Mouse (Mus musculus) MEL (cell line): Measurements from ENCODE around the gene Naip1. TPM values are rescaled to one million over a fixed set of nuclear protein-coding genes. Genes with fewer than 3 reads are reported as not detected.
"Not testable (repeated sequence)": the region's sequence is repeated elsewhere in the genome, so short reads cannot be mapped to it uniquely, and the experiment has no call there.

ENCODE experiments used
- DNase-seq: peaks from one replicate; pipeline ENCODE4 v3.0.0; 2011; ENCODE audit warnings: low read depth, low spot score
- H3K27ac ChIP-seq: 2 replicates; pipeline ENCODE4 v1.5.1; 2012; ENCODE audit warnings: low read depth, mild to moderate bottlenecking, control low read depth, low read length, moderate library complexity; ENCODE audit not compliant: control insufficient read depth
- H3K27me3 ChIP-seq, 2 experiments: fragments of 150-350 bp in 1 of 2; sonication (generic) in 1 of 2; 2 replicates each; pipeline ENCODE4 v1.6.1; 2012; ENCODE audit warnings: low read length in 2 of 2, mild to moderate bottlenecking in 2 of 2, improper control_type of control experiment in 1 of 2, moderate library complexity in 1 of 2; ENCODE audit not compliant: insufficient read depth in 2 of 2, control insufficient read depth in 1 of 2
- H3K36me3 ChIP-seq, 2 experiments: 2 replicates each; pipeline ENCODE4 v1.6.1; 2012 to 2014; ENCODE audit warnings: low read length in 2 of 2, improper control_type of control experiment in 1 of 2, inconsistent platforms in 1 of 2, mild to moderate bottlenecking in 1 of 2; ENCODE audit not compliant: insufficient read depth in 2 of 2, control insufficient read depth in 1 of 2
- H3K4me1 ChIP-seq, 2 experiments: fragments of 150-350 bp in 1 of 2; sonication (generic) in 1 of 2; 2 replicates each; pipeline ENCODE4 v1.6.1; 2012; ENCODE audit warnings: low read length in 2 of 2, improper control_type of control experiment in 1 of 2, mild to moderate bottlenecking in 1 of 2; ENCODE audit not compliant: insufficient read depth in 2 of 2, control insufficient read depth in 1 of 2
- H3K4me3 ChIP-seq, 2 experiments: fragments of 150-350 bp in 1 of 2; sonication (generic) in 1 of 2; 2 replicates each; pipeline ENCODE4 v1.5.1; 2012; ENCODE audit warnings: low read depth in 2 of 2, low read length in 2 of 2, mild to moderate bottlenecking in 2 of 2, moderate library complexity in 2 of 2, control low read depth in 1 of 2, improper control_type of control experiment in 1 of 2; ENCODE audit not compliant: control insufficient read depth in 1 of 2, insufficient read depth in 1 of 2
- H3K79me2 ChIP-seq: 2 replicates; pipeline ENCODE4 v1.6.1; 2012; ENCODE audit warnings: mild to moderate bottlenecking, low read length, moderate library complexity; ENCODE audit not compliant: control insufficient read depth, poor library complexity, insufficient read depth
- H3K9ac ChIP-seq: 2 replicates; pipeline ENCODE4 v1.6.1; 2012; ENCODE audit warnings: low read depth, mild to moderate bottlenecking, control low read depth, low read length, moderate library complexity; ENCODE audit not compliant: control insufficient read depth, poor library complexity, severe bottlenecking
- H3K9me3 ChIP-seq: fragments of 150-350 bp; sonication (generic); replicated peaks from 2 replicates; pipeline ENCODE4 v1.6.1; 2012; ENCODE audit warnings: mild to moderate bottlenecking, low read length, improper control_type of control experiment, moderate library complexity; ENCODE audit not compliant: insufficient read depth
- BHLHE40 ChIP-seq: IDR thresholded peaks from 2 replicates; pipeline ENCODE4 v1.6.1; 2012; ENCODE audit warnings: low read depth, mild to moderate bottlenecking, inconsistent platforms, low read length, improper control_type of control experiment, borderline replicate concordance
- CTCF ChIP-seq, 3 experiments: IDR thresholded peaks in 2 of 3; conservative IDR thresholded peaks in 1 of 3; 2 replicates each; pipeline ENCODE4 v1.5.1; 2011 to 2012; ENCODE audit warnings: low read length in 3 of 3, low read depth in 2 of 3, mild to moderate bottlenecking in 2 of 3, improper control_type of control experiment in 1 of 3, inconsistent platforms in 1 of 3, mixed read lengths in 1 of 3, moderate library complexity in 1 of 3; ENCODE audit not compliant: control insufficient read depth in 1 of 3, insufficient read depth in 1 of 3, poor library complexity in 1 of 3, severe bottlenecking in 1 of 3
- NELFE ChIP-seq: IDR thresholded peaks from 2 replicates; pipeline ENCODE4 v1.6.1; 2011; ENCODE audit warnings: low read depth, low read length, improper control_type of control experiment
- POLR2AphosphoS2 ChIP-seq: IDR thresholded peaks from 2 replicates; pipeline ENCODE4 v1.6.1; 2011; ENCODE audit warnings: low read length, improper control_type of control experiment
- RAD21 ChIP-seq: IDR thresholded peaks from 2 replicates; pipeline ENCODE4 v1.6.1; 2011; ENCODE audit warnings: mild to moderate bottlenecking, low read depth, low read length, improper control_type of control experiment
- TAL1 ChIP-seq: IDR thresholded peaks from 2 replicates; pipeline ENCODE4 v1.6.1; 2012; ENCODE audit warnings: mild to moderate bottlenecking, inconsistent platforms, low read length, moderate library complexity, mixed read lengths
- ZMIZ1 ChIP-seq: IDR thresholded peaks from 2 replicates; pipeline ENCODE4 v1.6.1; 2012; ENCODE audit warnings: low read depth, mild to moderate bottlenecking, inconsistent platforms, low read length, improper control_type of control experiment, moderate library complexity
- polyA plus RNA-seq, 2 experiments: library from polyadenylated mRNA; stranded (reverse) in 1 of 2; unstranded in 1 of 2; fragments of >175 nt in 1 of 2; fragments of >200 nt in 1 of 2; gene quantifications; 2 replicates each; pipeline versions ENCODE4 v1.2.1 to v1.2.4; 2012; ENCODE audit warnings: low replicate concordance in 2 of 2, low read depth in 1 of 2; ENCODE audit not compliant: insufficient read length in 2 of 2, insufficient read depth in 1 of 2, missing spikeins in 1 of 2
- total RNA-seq: library from RNA; depleted of rRNA; stranded (reverse); fragments of 300-350 nt; gene quantifications from 2 replicates; pipeline ENCODE4 v1.2.3, GENCODE M21; 2012; rRNA removed

Gene Naip1
- total RNA-seq: not detected in 2 replicates
- polyA plus RNA-seq: under 1 TPM in 1 of 2 experiments, not detected in 1; 0.01 TPM

DNA sequence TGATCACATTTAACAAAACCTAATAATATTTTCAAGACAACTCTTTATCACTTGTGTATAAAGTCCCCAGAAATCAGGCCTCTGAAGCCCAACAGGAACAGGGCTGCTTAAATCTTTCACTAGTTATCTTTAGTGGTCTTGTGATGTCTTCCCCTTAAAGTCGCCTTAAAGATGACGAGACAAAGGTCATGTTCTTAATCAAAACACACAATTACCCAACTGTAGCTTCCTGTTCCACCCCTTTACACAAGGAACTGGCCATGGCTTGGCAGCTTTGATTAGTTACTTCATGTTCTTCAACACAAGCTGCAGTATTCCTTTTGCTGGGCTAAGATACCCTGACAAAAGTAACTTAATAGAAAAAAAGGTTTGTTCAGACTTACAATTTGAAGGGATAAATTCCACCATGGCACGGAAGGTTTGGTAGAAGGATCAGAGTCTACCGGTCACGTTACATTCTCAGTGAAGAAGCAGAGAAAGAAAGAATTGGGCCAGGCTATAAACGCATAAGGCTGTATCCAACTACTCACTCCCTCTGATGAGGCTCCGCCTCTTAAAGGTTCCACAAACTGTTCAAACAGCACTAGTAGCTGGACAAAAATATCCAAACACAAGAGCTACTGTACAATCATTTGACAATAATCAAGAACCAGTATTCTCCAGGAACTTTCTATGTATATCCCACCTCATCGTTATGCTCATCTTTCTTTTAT lies at the start of gene Naip1:
Gene Naip1 (minus strand): TSS at position 455 of the 713 bp plus-strand sequence.
- DNase-seq, H3K4me1 ChIP-seq, H3K9ac ChIP-seq, H3K27me3 ChIP-seq, H3K36me3 ChIP-seq, H3K27ac ChIP-seq, H3K79me2 ChIP-seq, H3K9me3 ChIP-seq, H3K4me3 ChIP-seq: not testable (repeated sequence)

DNA sequence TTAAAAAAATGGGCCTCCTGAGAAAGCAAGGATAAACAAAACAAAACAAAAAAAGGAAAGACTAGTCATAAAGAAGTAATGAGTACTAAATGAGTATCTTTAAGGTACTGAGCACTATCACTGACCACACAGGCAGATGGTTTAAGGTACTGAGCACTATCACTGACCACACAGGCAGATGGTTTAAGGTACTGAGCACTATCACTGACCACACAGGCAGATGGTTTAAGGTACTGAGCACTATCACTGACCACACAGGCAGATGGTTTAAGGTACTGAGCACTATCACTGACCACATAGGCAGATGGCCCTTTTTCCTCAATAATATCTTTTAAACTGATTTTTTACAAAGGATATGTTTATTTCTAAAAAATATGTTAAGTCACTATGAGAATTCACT lies 47.0 kb upstream of the Naip1 start:
- H3K9me3 ChIP-seq, H3K4me3 ChIP-seq, H3K9ac ChIP-seq, H3K27ac ChIP-seq, H3K79me2 ChIP-seq, H3K4me1 ChIP-seq, H3K27me3 ChIP-seq, H3K36me3 ChIP-seq, DNase-seq: not testable (repeated sequence)
- TF ChIP-seq TAL1: peak; percentile 63
- TF ChIP-seq, all 39 proteins: peak for 1; not testable (repeated sequence) for 38

DNA sequence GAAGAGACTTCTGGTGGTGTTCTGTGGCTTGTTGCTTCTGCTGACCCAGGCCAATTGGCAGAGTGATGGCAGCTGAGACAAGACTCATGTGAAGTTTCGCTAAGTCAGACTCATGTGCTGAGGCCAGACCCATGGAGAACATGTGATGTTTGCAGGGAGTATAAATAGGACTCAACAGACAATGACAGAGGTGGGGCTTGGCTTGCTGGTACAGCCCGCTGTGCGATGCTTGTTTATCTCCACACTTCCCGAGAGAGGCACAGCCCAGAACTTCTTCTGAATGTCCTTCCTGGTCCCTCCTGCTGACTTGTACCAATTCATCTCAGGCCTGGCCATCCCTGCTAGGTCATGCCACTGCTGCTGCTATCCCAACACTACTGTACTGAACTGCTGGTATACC lies 42.7 kb upstream of the Naip1 start:
- Histone ChIP-seq H3K36me3 (peaks cover 0 to 11% of the 10 kb centered on the region in 2 experiments; a peak in 2 of 4 replicates), H3K27ac (no peak overlapping the region), H3K79me2 (peaks cover 12% of the 10 kb centered on the region), H3K4me3 (no peak overlapping the region), H3K27me3 (no peaks in the 10 kb centered on the region), H3K4me1 (peaks cover 2 to 14% of the 10 kb centered on the region in 2 experiments; a peak in 3 of 4 replicates), H3K9me3 (no peaks in the 10 kb centered on the region), H3K9ac (no peak overlapping the region)
- DNase-seq: no peak
- TF ChIP-seq BHLHE40 (no peak), RAD21 (no peak), POLR2AphosphoS2 (no peak), ZMIZ1 (no peak), NELFE (no peak)

DNA sequence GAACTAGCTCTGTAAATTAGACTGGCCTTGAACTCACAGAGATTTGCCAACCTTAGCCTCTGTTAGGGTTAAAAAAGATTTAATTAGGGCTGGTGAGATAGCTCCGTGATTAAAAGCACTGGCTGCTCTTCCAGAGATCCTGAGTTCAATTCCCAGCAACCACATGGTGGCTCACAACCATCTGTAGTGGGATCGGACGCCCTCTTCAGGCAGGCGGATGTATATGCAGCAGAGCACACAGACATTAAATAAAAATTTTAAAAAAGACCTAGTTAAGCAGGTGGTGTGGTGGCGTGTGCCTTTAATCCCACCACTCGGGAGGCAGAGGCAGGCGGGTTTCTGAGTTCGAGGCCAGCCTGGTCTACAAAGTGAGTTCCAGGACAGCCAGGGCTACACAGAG lies 41.7 kb upstream of the Naip1 start:
- H3K27me3 ChIP-seq, H3K9ac ChIP-seq, H3K27ac ChIP-seq, H3K4me3 ChIP-seq, H3K9me3 ChIP-seq: not testable (repeated sequence)
- Histone ChIP-seq H3K36me3 (peaks cover 2 to 16% of the 10 kb centered on the region in 2 experiments; a peak in 3 of 4 replicates), H3K79me2 (peaks cover 14% of the 10 kb centered on the region), H3K4me1 (peaks cover 2 to 14% of the 10 kb centered on the region in 2 experiments; a peak in 3 of 4 replicates)
- DNase-seq: peak; percentile 37
- TF ChIP-seq CTCF (IDR thresholded peaks at IDR 0.05 in 2 of 3, conservative IDR thresholded peaks at IDR 0.05 in 1 of 3; ENCODE audit: control insufficient read depth in 1 of 3, insufficient read depth in 1 of 3, low read depth in 2 of 3, low read length in 3 of 3, poor library complexity in 1 of 3, severe bottlenecking in 1 of 3): peak; percentile 19 to 33 (median 32); a peak in 5 of 6 replicates
